Mouse (Mus musculus): ENCODE results near the gene Ubn2.
"Not testable (repeated sequence)": the region's sequence is repeated elsewhere in the genome, so short reads cannot be mapped to it uniquely, and the experiment has no call there.

- TF ChIP-seq MEF2A (IDR thresholded peaks at IDR 0.05; ENCODE audit: extremely low read depth, insufficient replicate concordance, low read depth, low read length, poor library complexity, severe bottlenecking); USF2 (IDR thresholded peaks at IDR 0.05; ENCODE audit: borderline replicate concordance in 1 of 2, insufficient read depth in 1 of 2, low read depth in 1 of 2, low read length in 2 of 2); TCF12 (IDR thresholded peaks at IDR 0.05; ENCODE audit: low read depth, low read length); EP300 (IDR thresholded peaks at IDR 0.05; ENCODE audit: low read depth in 1 of 2, low read length in 2 of 2); SIN3A (IDR thresholded peaks at IDR 0.05; ENCODE audit: low read length); ZNF384 (IDR thresholded peaks at IDR 0.05; ENCODE audit: low read depth, low read length); CTCF (IDR thresholded peaks at IDR 0.05 in 2 of 3, conservative IDR thresholded peaks at IDR 0.05 in 1 of 3; ENCODE audit: control insufficient read depth in 1 of 3, insufficient read depth in 1 of 3, low read depth in 2 of 3, low read length in 3 of 3, poor library complexity in 1 of 3, severe bottlenecking in 1 of 3); ZC3H11A (IDR thresholded peaks at IDR 0.05; ENCODE audit: low read depth, low read length); POLR2AphosphoS5 (IDR thresholded peaks at IDR 0.05; ENCODE audit: borderline replicate concordance, low read depth, low read length); NRF1 (IDR thresholded peaks at IDR 0.05; ENCODE audit: insufficient read depth, low read depth, low read length, poor library complexity, severe bottlenecking); ZKSCAN1 (IDR thresholded peaks at IDR 0.05; ENCODE audit: low read depth, low read length); ETS1 (IDR thresholded peaks at IDR 0.05; ENCODE audit: low read depth, low read length); BHLHE40 (IDR thresholded peaks at IDR 0.05; ENCODE audit: borderline replicate concordance, low read depth, low read length): not testable (repeated sequence)
Observed at GRCm38 (mm10) chr6:38547005-38547404, 113.3 kb downstream of the Ubn2 start.

Data from MEL (cell line).